Comparison of ENCODE assay signal across 23 mouse cellular contexts in the genomic region with DNA sequence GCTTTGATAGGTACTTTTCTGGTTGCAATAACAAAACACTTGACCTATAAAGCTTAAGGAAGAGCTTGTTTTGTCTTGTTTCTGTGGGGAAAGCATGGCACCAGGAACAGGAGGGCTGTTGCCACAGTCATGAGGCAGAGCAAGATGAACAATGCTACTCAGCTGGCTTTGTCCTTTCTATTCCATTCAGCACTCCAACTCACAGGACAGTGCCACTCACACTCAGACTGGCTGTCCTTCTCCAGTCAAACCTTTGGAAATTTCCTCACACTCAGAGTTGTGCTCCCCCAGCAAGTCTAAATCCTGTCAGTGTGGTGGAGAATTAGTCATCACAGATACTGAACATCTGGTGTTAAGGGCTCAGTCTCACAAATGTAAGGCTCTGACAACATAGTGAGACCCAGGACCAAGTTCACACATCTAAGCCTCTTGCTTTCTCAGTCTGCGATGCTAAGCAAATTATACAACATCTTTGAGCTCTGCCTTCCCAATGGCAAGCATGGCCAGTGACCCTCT.
DNase-seq lines count a peak whose midpoint lies in the region; ATAC-seq and TF ChIP-seq lines count a peak whose summit lies in the region.
"Had no signal": no experiment of that assay in that cellular context is flagged by ENCODE, and none has a peak within 500 bp of the region (broad histone marks: within the 10 kb centered on the region; RNA-seq: fewer than 3 reads in every experiment).

No protein-coding gene starts in this region.

- H3K9ac ChIP-seq in embryonic facial prominence, embryonic 13.5 days: no peak overlapping the region
- no peak overlapping the region for H3K9ac ChIP-seq in kidney, postnatal 0 days (ENCODE audit: low read depth, low read length)
- H3K9ac ChIP-seq: forebrain, embryonic 12.5 days; heart, embryonic 12.5 days; hindbrain, embryonic 12.5 days had no signal

- H3K27me3 ChIP-seq in embryonic facial prominence, embryonic 13.5 days: no peaks in the 10 kb centered on the region
- H3K27me3 ChIP-seq in embryonic facial prominence, embryonic 10.5 days (replicated peaks; ENCODE audit: low read depth, poor library complexity, severe bottlenecking): no peaks in the 10 kb centered on the region
- H3K27me3 ChIP-seq in kidney, postnatal 0 days (ENCODE audit: insufficient read depth, low read length): no peaks in the 10 kb centered on the region
- H3K27me3 ChIP-seq: forebrain, embryonic 12.5 days; hindbrain, embryonic 12.5 days had no signal

- H3K4me1 ChIP-seq in embryonic facial prominence, embryonic 13.5 days: no peaks in the 10 kb centered on the region
- no peaks in the 10 kb centered on the region for H3K4me1 ChIP-seq in embryonic facial prominence, embryonic 10.5 days
- no peaks in the 10 kb centered on the region for H3K4me1 ChIP-seq in kidney, postnatal 0 days (replicated peaks; ENCODE audit: insufficient read depth, low read length)
- H3K4me1 ChIP-seq: forebrain, embryonic 12.5 days; heart, embryonic 12.5 days; hindbrain, embryonic 12.5 days had no signal

- H3K27ac ChIP-seq in embryonic facial prominence, embryonic 13.5 days: 0 out of 2 replicates have a peak overlapping the region, but pooled peaks have one; percentile 48
- no peak overlapping the region for H3K27ac ChIP-seq in embryonic facial prominence, embryonic 10.5 days (replicated peaks)
- no peak overlapping the region for H3K27ac ChIP-seq in kidney, postnatal 0 days
- H3K27ac ChIP-seq: forebrain, embryonic 12.5 days; gastrocnemius, adult 2 months; heart, adult 2 months; hindbrain, embryonic 12.5 days had no signal

- WGBS in embryonic facial prominence, embryonic 13.5 days: 100% methylated on average over 1 of the region's 1 CpGs
- 88% methylated on average over 1 of the region's 1 CpGs for WGBS in embryonic facial prominence, embryonic 10.5 days
- WGBS in kidney, postnatal 0 days: 86% methylated on average over 1 of the region's 1 CpGs

- TF ChIP-seq CTCF in kidney, postnatal 0 days (IDR thresholded peaks at IDR 0.05; ENCODE audit: low read depth): no peak

- H3K36me3 ChIP-seq in embryonic facial prominence, embryonic 13.5 days: no peaks in the 10 kb centered on the region
- H3K36me3 ChIP-seq in embryonic facial prominence, embryonic 10.5 days (replicated peaks): no peaks in the 10 kb centered on the region
- H3K36me3 ChIP-seq in kidney, postnatal 0 days (ENCODE audit: insufficient read depth, low read length): no peaks in the 10 kb centered on the region
- H3K36me3 ChIP-seq: forebrain, embryonic 12.5 days; heart, embryonic 12.5 days; hindbrain, embryonic 12.5 days had no signal

- H3K4me3 ChIP-seq in embryonic facial prominence, embryonic 13.5 days: no peak overlapping the region
- H3K4me3 ChIP-seq in embryonic facial prominence, embryonic 10.5 days: no peak overlapping the region
- no peak overlapping the region for H3K4me3 ChIP-seq in kidney, postnatal 0 days (replicated peaks; ENCODE audit: low read depth, low read length)
- H3K4me3 ChIP-seq: forebrain, embryonic 12.5 days; gastrocnemius, adult 2 months; heart, adult 2 months; heart, embryonic 12.5 days; hindbrain, embryonic 12.5 days had no signal

- no peaks in the 10 kb centered on the region for H3K9me3 ChIP-seq in embryonic facial prominence, embryonic 13.5 days
- H3K9me3 ChIP-seq in embryonic facial prominence, embryonic 10.5 days: no peaks in the 10 kb centered on the region
- no peaks in the 10 kb centered on the region for H3K9me3 ChIP-seq in kidney, postnatal 0 days (replicated peaks; ENCODE audit: low read length)
- H3K9me3 ChIP-seq: forebrain, embryonic 12.5 days; heart, embryonic 12.5 days; hindbrain, embryonic 12.5 days had no signal

- H3K4me2 ChIP-seq in embryonic facial prominence, embryonic 13.5 days: no peak overlapping the region
- H3K4me2 ChIP-seq in kidney, postnatal 0 days (ENCODE audit: low read length): no peak overlapping the region
- H3K4me2 ChIP-seq: forebrain, embryonic 12.5 days; heart, embryonic 12.5 days; hindbrain, embryonic 12.5 days had no signal

- no peak for ATAC-seq in embryonic facial prominence, embryonic 13.5 days (ENCODE audit: insufficient number of reproducible peaks, insufficient read depth, low FRiP score, low TSS enrichment, low read depth)
- no peak for ATAC-seq in kidney, postnatal 0 days (replicated peaks; ENCODE audit: low FRiP score, low read depth)
- ATAC-seq in granulocyte monocyte progenitor cell, adult 5-6 weeks (replicated peaks; ENCODE audit: poor library complexity, severe bottlenecking): no peak
- ATAC-seq: forebrain, embryonic 16.5 days; hindbrain, embryonic 16.5 days; inflammation-experienced regulatory T-cells, adult 6 months; intestine, postnatal 0 days had no signal

- no peak for DNase-seq in embryonic facial prominence, embryonic 10.5 days (ENCODE audit: low spot score)
- DNase-seq in kidney, postnatal 0 days (ENCODE audit: low spot score): peak; percentile 15
- DNase-seq in kidney, postnatal 10 days: no peak
- peak; percentile 49 for DNase-seq in 3T3-L1 (ENCODE audit: low read depth, low spot score)
- peak; percentile 25 for DNase-seq in fat pad, adult 2 months (ENCODE audit: extremely low read depth, low read depth, low spot score)
- no peak for DNase-seq in cerebellum, postnatal 4 days (ENCODE audit: low spot score in 2 of 2)
- DNase-seq: adrenal gland, postnatal 14 days; cerebellum, adult 18-20 months; cerebellum, adult 9-11 months; cerebellum, postnatal 36 days; gastrocnemius, adult 2 months; gastrocnemius, postnatal 25 days; heart, adult 2 months; heart, postnatal 4 days had no signal

Comparison
In these comparisons a context has a peak if more than half of its experiments do, and no peak if none do; other contexts are left out.
1. DNase-seq: peak in kidney, postnatal 0 days (single experiment), 3T3-L1 (single experiment) and fat pad, adult 2 months (single experiment); none in embryonic facial prominence, embryonic 10.5 days (single experiment), kidney, postnatal 10 days (single experiment) and cerebellum, postnatal 4 days (0 of 2).